Mouse (Mus musculus) myocyte (in vitro differentiated cells): Measurements from ENCODE around the gene Wbp11.

Source experiments
- CEBPB ChIP-seq: IDR thresholded peaks from 2 replicates; pipeline ENCODE4 v1.6.1; 2011; ENCODE audit warnings: mild to moderate bottlenecking, moderate library complexity; ENCODE audit not compliant: poor library complexity, insufficient read depth, severe bottlenecking
- E2F4 ChIP-seq: IDR thresholded peaks from one replicate; pipeline ENCODE4 v1.6.1; 2011; ENCODE audit warnings: mild to moderate bottlenecking, control low read depth, moderate library complexity; ENCODE audit not compliant: insufficient read depth
- MAX ChIP-seq: IDR thresholded peaks from one replicate; pipeline ENCODE4 v1.6.1; 2011; ENCODE audit warnings: low read depth, mild to moderate bottlenecking, control low read depth
- MYOG ChIP-seq, 3 experiments: IDR thresholded peaks; one replicate each; pipeline ENCODE4 v1.6.1; 2011; ENCODE audit warnings: control low read depth in 2 of 3, low read depth in 2 of 3, mild to moderate bottlenecking in 2 of 3; ENCODE audit not compliant: insufficient read length in 2 of 3, control insufficient read depth in 1 of 3, insufficient read depth in 1 of 3
- POLR2A ChIP-seq: IDR thresholded peaks from one replicate; pipeline ENCODE4 v1.6.1; 2011; ENCODE audit warnings: low read depth, mild to moderate bottlenecking, control low read depth, moderate library complexity; ENCODE audit not compliant: insufficient read length
- TCF12 ChIP-seq: IDR thresholded peaks from one replicate; pipeline ENCODE4 v1.6.1; 2011; ENCODE audit warnings: mild to moderate bottlenecking, control low read depth; ENCODE audit not compliant: poor library complexity, insufficient read depth, severe bottlenecking
- USF1 ChIP-seq: IDR thresholded peaks from one replicate; pipeline ENCODE4 v1.6.1; 2011; ENCODE audit warnings: low read depth, mild to moderate bottlenecking, control low read depth, moderate library complexity

GRCm38 (mm10) chr6:136852762-136853161 lies 24.7 kb upstream of the Wbp11 start:
- TF ChIP-seq POLR2A, result no peak
- no peak for TF ChIP-seq TCF12
- no peak for TF ChIP-seq USF1
- TF ChIP-seq E2F4, result no peak
- no peak for TF ChIP-seq CEBPB
- no peak for TF ChIP-seq MYOG (IDR thresholded peaks at IDR 0.05; ENCODE audit: control insufficient read depth in 1 of 3, insufficient read depth in 1 of 3, insufficient read length in 2 of 3, low read depth in 2 of 3)
- no peak for TF ChIP-seq MAX
